Mouse (Mus musculus): Measurements from ENCODE around the gene Arl3.

Arl3 gene

GRCm38 (mm10) chr19:46501401-46502068, 71.5 kb downstream of the Arl3 start, which contains the start of gene Trim8:
TSS of gene Trim8 (plus strand) at chr19:46501702.
- DNase-seq (ENCODE audit: low read depth, low spot score): no peak

DNA sequence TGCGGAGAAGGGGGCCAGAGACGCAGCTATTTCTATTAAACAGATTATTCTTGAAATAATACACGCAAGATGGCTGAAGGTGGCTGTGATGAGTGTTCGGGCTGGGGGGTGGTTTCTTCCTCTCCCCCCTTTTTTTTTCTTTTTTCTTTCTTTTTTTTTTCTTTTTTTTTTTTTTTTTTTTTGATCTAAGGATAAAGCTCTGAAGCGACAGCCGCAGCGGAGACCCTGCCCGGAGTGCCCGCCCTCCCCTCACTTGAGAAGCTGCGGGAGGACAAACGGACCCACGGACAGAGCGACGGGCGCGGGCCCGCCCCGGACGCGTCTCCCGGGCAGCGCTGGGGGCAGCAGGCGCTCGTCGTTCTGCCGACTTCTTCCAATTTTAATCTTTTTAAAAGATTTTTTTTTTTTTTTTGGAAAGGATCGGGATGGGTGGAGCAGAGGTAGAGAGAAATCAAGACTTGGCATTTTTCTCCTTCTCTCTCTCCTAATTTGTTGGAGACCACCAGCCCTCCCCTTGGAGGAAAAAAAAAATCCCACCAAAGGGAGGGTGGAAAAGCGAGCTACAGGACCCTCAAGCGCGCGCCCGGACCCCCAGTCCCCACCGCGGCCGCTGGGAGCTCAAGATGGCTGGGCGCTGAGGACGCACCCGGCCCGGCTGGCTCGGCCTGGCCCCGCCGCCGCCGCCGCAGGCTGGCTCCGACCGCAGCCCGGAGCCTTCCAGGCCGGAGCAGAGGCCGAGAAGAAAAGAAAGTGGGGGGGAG, 72.2 kb downstream of the Arl3 start:
- DNase-seq (ENCODE audit: low read depth, low spot score): no peak

DNA sequence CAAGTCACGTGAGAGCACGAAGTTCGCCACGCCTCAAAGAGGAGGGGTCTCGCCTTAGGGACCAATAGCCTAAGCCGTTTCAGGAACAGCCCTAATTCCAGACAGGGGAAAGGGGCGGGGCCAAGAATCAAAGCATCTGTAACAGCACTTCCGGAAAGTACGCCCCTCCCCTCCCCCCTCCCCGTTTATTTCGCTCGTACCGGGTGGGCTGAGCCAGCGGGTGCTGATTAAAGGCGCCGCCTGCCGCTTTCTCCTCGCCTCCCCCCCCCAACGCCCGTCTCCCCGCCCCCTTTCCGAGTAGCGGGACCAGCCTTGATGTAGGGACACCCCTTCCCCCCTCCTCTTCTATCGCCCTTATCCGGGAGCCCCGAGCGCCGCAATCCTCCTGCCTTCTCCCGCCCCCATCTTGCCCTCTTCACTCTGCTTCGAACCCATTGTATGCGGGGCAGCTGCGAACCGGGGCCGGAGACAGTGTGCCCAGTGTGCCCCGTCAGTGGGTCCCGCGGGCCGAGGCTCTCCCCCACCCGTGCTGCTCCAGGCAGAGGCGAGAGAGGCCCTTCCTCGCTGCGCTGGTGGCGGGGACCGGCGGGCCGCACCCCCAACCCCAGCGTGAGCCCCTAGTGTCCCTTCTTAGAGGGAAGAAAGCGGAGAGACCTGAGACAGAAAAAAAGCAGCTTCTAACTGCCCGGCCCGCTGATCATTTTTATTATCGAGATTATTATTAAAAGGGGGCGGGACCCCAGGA, 73.0 kb downstream of the Arl3 start:
- peak; percentile 98 for DNase-seq (ENCODE audit: low read depth, low spot score)

DNA sequence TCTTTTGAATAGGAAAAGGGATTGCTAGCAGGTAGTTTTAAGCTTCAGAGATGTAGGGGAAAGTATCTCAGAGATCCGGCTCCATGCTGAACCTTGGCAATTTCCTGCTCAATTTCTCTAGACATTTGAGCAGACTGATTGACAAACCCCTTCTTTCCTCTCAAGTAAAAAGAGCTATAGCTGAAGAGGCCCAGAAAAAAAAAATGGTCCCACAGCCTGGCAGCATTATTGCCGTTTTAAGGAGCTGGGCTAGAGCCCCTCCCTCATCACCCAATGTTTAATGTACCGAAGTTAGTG, 73.5 kb downstream of the Arl3 start:
- DNase-seq (ENCODE audit: low read depth, low spot score): no peak

DNA sequence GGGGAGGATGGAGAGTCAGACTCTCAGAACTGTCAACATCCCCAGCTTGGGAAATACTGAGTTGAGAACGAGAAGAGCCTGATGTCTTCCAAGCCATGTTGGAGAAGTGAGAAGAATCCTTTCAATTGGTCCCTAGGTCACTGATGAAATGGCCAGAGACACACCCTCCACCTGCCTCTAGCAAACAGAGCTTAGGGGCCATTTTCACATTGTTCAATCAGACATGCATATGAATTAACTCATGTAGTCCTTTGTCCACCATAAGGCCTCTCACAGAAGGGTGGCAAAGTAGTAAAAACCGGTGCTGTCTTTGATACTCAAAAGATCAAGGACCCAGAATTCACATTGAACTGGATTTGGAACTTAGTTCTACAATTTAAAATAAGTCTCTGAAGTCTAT, 75.8 kb downstream of the Arl3 start:
- no peak for DNase-seq (ENCODE audit: low read depth, low spot score)

DNA sequence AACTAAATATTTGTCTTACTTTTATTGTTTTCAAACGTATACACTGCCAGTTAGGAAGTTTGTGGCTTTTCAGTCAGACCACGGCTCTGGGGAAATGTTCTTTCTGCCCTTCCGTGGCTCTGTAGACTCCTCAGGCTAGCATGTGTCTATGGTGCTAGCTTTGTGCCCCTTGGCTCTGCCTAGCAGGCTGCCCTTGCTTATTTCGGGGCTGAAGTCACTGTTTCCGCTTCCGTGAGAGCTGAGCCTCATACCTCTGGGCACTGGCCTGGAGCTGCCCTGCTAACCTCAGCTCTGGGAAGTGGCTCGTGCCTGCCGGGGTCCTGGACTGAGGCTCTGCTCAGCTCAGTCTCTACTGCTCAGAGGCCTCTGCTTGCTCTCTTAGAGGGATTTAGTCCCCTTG, 77.9 kb downstream of the Arl3 start:
- no peak for DNase-seq (ENCODE audit: low read depth, low spot score)

DNA sequence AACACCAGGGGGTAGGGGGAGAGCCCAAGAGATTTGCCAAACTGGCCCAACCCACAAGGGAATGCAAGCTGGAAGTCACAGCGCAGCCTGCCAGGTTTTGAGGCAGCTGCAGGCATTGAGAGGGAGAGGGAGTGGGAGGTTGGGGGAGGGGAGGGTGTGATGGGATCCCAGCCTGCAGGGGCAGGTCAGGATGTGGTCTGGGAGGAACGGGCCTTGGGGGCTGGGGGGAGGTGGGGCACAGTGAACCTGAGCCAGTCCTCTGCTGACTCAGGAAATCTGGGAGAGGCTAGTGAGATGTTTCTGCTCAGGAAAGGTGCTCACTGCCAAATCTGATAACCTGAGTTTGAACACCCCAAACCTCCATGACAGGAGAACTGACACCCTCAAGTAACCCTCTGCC, 82.4 kb downstream of the Arl3 start:
- DNase-seq (ENCODE audit: low read depth, low spot score): peak; percentile 73

DNA sequence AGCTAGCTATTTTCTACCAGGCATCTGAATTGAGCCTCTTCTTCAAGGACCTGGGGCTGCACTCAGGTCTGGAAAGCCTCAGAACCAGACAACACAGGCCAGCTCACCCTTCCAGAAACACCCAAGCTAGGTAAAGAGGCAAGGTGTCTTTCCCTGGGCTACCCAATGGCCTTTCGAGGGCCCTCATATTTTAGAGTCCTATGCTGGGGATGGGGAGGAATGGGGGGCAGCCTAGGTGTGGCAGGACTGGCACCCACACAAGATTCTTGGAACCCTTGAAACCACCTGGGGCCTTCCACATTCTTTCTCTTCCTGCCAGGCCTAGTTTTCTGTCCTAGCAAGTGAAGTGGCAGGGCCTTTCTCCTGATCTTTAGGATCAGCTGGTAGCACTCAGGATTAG, 83.5 kb downstream of the Arl3 start:
- DNase-seq (ENCODE audit: low read depth, low spot score): no peak

- DNase-seq (ENCODE audit: low read depth, low spot score): no peak
Measured at GRCm38 (mm10) chr19:46486709-46487108, 86.3 kb downstream of the Arl3 start.

DNA sequence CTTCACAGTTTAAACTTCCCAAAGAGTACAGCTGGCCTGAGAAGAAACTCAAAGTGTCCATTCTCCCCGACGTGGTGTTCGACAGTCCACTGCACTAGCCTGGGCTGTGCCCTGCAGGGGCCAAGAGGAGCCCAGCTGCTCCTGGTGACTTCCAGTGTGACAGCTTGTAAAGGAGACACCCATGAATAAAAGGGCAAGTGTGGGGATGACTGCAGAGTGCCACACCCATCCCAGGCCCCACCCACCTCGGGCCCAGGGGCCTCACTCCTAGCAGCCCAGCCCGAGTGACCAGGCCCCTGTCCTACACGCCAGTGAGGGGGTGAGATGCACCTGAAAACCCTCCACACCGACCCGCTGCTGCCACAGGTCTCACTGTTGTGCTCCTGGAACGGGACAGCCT, 87.2 kb downstream of the Arl3 start:
- no peak for DNase-seq (ENCODE audit: low read depth, low spot score)

DNA sequence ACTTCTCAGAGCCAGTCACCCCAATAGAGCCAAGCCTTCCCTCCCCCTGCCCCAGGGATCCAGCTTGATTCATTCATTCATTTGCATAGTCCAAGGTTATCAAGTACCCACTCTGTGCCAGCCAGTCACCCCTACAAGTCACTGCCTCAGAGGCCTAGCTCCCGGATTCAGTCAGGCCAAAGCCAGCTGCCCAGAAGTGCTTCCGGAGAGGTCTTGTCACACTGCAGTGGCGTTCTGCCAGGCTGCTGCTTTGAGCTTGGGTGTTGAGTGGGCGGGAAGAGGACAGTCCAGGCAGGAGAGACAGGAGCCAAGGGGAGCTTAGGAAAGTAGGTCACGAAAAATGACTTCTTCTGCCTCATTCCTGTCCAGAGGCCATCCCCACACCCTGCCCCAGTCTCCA, 88.5 kb downstream of the Arl3 start:
- no peak for DNase-seq (ENCODE audit: low read depth, low spot score)

- no peak for DNase-seq (ENCODE audit: low read depth, low spot score)
Measured at GRCm38 (mm10) chr19:46483701-46484328, 89.2 kb downstream of the Arl3 start.

- DNase-seq (ENCODE audit: low read depth, low spot score): no peak
Measured at GRCm38 (mm10) chr19:46482896-46483516, 90.0 kb downstream of the Arl3 start.

GRCm38 (mm10) chr19:46481756-46482155, 91.2 kb downstream of the Arl3 start:
- no peak for DNase-seq (ENCODE audit: low read depth, low spot score)

GRCm38 (mm10) chr19:46481352-46481751, 91.6 kb downstream of the Arl3 start:
- no peak for DNase-seq (ENCODE audit: low read depth, low spot score)

Measured in WW6 (cell line).